Mouse (Mus musculus): ENCODE data around the gene C87436. TPM values are rescaled to one million over a fixed set of nuclear protein-coding genes. Genes with fewer than 3 reads are reported as not detected.

C87436 gene
- polyA plus RNA-seq, 1 experiment: 16.6 TPM

GRCm38 (mm10) chr6:86476931-86477330 lies 38.8 kb downstream of the C87436 start:
- H3K36me3 ChIP-seq (ENCODE audit: control insufficient read depth, insufficient read depth, low read length): no peaks in the 10 kb centered on the region
- WGBS: 88% methylated on average over 5 of the region's 5 CpGs
- DNase-seq: no peak
- H3K4me1 ChIP-seq (replicated peaks; ENCODE audit: control insufficient read depth, insufficient read depth, low read length): peaks cover 21% of the 10 kb centered on the region
- no peak overlapping the region for H3K4me3 ChIP-seq (ENCODE audit: control insufficient read depth, insufficient read depth, low read length)
- H3K27me3 ChIP-seq (ENCODE audit: control insufficient read depth, insufficient read depth, low read length): no peaks in the 10 kb centered on the region
- no peak overlapping the region for H3K27ac ChIP-seq (ENCODE audit: control insufficient read depth, insufficient read depth, low read length)
- TF ChIP-seq POLR2A (IDR thresholded peaks at IDR 0.05; ENCODE audit: control insufficient read depth, extremely low read depth, insufficient read depth, low read length, poor library complexity): no peak
- no peak for TF ChIP-seq CTCF (IDR thresholded peaks at IDR 0.05; ENCODE audit: borderline replicate concordance, control insufficient read depth, extremely low read depth, insufficient read depth, low read length, poor library complexity)

- 71% methylated on average over 3 of the region's 3 CpGs for WGBS
- H3K36me3 ChIP-seq (ENCODE audit: control insufficient read depth, insufficient read depth, low read length): no peaks in the 10 kb centered on the region
- H3K4me1 ChIP-seq (replicated peaks; ENCODE audit: control insufficient read depth, insufficient read depth, low read length): peaks cover 13% of the 10 kb centered on the region
- no peak for DNase-seq
- no peaks in the 10 kb centered on the region for H3K27me3 ChIP-seq (ENCODE audit: control insufficient read depth, insufficient read depth, low read length)
- no peak for TF ChIP-seq CTCF (IDR thresholded peaks at IDR 0.05; ENCODE audit: borderline replicate concordance, control insufficient read depth, extremely low read depth, insufficient read depth, low read length, poor library complexity)
- TF ChIP-seq POLR2A (IDR thresholded peaks at IDR 0.05; ENCODE audit: control insufficient read depth, extremely low read depth, insufficient read depth, low read length, poor library complexity): no peak
- no peak overlapping the region for H3K27ac ChIP-seq (ENCODE audit: control insufficient read depth, insufficient read depth, low read length)
- no peak overlapping the region for H3K4me3 ChIP-seq (ENCODE audit: control insufficient read depth, insufficient read depth, low read length)
Observed at GRCm38 (mm10) chr6:86479311-86479710, 41.1 kb downstream of the C87436 start.

DNA sequence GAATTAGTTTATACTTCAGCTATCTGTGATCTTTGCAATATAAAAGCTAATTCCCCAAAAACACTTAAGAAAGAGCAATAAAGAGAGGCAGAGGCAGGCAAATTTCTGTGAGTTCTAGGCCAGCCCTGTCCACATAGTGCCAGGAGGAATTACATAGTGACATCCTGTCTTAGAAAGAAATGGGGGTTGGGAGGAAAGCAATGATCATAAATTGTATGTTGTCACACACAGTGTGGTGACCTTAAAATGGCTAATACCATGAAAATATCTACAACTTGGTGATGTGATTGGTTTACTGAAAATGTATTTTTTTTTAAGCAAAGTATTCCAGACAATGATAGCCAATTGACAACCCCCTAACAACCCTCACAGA lies 41.6 kb downstream of the C87436 start:
- no peak for DNase-seq
- Histone ChIP-seq H3K4me3 (ENCODE audit: control insufficient read depth, insufficient read depth, low read length) (no peak overlapping the region), H3K27ac (ENCODE audit: control insufficient read depth, insufficient read depth, low read length) (no peak overlapping the region), H3K4me1 (replicated peaks; ENCODE audit: control insufficient read depth, insufficient read depth, low read length) (peaks cover 13% of the 10 kb centered on the region), H3K27me3 (ENCODE audit: control insufficient read depth, insufficient read depth, low read length) (no peaks in the 10 kb centered on the region), H3K36me3 (ENCODE audit: control insufficient read depth, insufficient read depth, low read length) (no peaks in the 10 kb centered on the region)
- TF ChIP-seq POLR2A (IDR thresholded peaks at IDR 0.05; ENCODE audit: control insufficient read depth, extremely low read depth, insufficient read depth, low read length, poor library complexity): no peak
- no peak for TF ChIP-seq CTCF (IDR thresholded peaks at IDR 0.05; ENCODE audit: borderline replicate concordance, control insufficient read depth, extremely low read depth, insufficient read depth, low read length, poor library complexity)

DNA sequence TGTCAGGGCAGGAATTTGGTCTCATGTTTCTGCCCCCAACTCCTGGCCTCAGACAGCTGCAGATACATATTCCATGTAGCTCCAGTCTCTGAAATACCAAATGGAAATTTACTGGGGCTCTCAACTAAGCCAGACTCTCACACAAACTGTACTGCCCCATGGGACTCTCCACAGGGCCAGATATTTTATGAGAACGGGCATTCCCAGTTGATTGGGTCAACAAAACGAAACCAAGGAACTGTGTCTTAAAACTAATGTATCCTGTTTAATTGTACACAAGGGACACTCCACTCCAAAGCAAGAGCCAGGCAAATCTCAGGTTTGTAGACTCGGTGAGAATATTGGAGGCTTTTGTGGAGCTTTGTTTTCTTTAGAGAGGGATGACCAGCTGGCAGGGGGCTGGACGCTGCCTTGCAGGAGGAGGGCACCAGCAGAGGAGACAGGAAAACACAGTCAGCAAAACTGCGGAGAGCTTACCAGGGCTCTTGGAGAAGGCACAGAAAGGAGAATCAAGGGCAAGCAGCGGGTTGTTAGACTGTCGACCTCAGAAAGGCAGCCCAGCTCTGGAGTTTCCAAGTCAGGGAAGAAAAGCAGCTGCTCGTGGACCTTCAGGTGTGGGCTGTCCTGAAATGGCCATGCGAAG lies 42.1 kb downstream of the C87436 start:
- WGBS: 52% methylated on average over 9 of the region's 9 CpGs
- H3K27me3 ChIP-seq (ENCODE audit: control insufficient read depth, insufficient read depth, low read length): no peaks in the 10 kb centered on the region
- DNase-seq: no peak
- peaks cover 13% of the 10 kb centered on the region for H3K4me1 ChIP-seq (replicated peaks; ENCODE audit: control insufficient read depth, insufficient read depth, low read length)
- no peak overlapping the region for H3K4me3 ChIP-seq (ENCODE audit: control insufficient read depth, insufficient read depth, low read length)
- no peaks in the 10 kb centered on the region for H3K36me3 ChIP-seq (ENCODE audit: control insufficient read depth, insufficient read depth, low read length)
- TF ChIP-seq POLR2A (IDR thresholded peaks at IDR 0.05; ENCODE audit: control insufficient read depth, extremely low read depth, insufficient read depth, low read length, poor library complexity) (no peak), CTCF (IDR thresholded peaks at IDR 0.05; ENCODE audit: borderline replicate concordance, control insufficient read depth, extremely low read depth, insufficient read depth, low read length, poor library complexity) (no peak)
- peak overlapping the region; percentile 27; the same call in 1 of the 2 replicates for H3K27ac ChIP-seq (ENCODE audit: control insufficient read depth, insufficient read depth, low read length)

GRCm38 (mm10) chr6:86481871-86482270 lies 43.7 kb downstream of the C87436 start:
- Histone ChIP-seq H3K27me3 (ENCODE audit: control insufficient read depth, insufficient read depth, low read length) (no peaks in the 10 kb centered on the region), H3K4me1 (replicated peaks; ENCODE audit: control insufficient read depth, insufficient read depth, low read length) (peaks cover 9% of the 10 kb centered on the region), H3K4me3 (ENCODE audit: control insufficient read depth, insufficient read depth, low read length) (no peak overlapping the region), H3K27ac (ENCODE audit: control insufficient read depth, insufficient read depth, low read length) (no peak overlapping the region), H3K36me3 (ENCODE audit: control insufficient read depth, insufficient read depth, low read length) (no peaks in the 10 kb centered on the region)
- WGBS: 91% methylated on average over 5 of the region's 5 CpGs
- TF ChIP-seq CTCF (IDR thresholded peaks at IDR 0.05; ENCODE audit: borderline replicate concordance, control insufficient read depth, extremely low read depth, insufficient read depth, low read length, poor library complexity) (no peak), POLR2A (IDR thresholded peaks at IDR 0.05; ENCODE audit: control insufficient read depth, extremely low read depth, insufficient read depth, low read length, poor library complexity) (no peak)
- no peak for DNase-seq

DNA sequence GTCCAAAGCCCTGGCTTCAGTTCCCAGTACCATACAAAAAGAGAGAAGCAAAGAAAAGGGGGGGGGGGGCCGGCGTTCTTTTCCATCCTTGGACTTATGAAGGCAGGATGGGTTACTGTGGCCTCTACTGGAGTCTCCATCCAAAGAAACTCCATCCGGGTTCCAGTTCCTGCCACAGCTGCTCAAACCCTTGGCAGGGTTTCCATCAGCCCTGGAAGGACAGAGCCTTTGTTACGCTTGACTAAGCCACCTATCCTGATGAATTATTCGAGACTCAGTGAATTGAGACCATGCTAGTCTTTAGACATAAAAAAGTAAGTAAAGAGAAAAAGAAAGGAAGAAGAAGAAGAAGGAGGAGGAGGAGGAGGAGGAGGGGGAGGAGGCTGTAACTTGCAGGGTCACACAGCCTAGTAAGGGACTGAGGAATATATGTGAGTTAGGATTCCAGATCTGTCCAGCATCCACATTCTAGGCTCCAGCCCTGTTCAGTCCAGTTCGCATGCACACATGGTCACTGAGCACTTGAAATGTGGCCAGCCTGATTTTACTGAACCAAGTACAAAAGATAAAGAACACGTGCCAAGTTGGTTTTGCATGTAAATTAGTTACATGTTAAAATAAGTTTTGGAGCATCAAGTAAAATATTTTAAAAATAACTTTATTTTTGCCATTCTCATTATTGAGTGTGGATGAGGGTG lies 47.9 kb downstream of the C87436 start:
- WGBS: 91% methylated on average over 7 of the region's 7 CpGs
- no peak overlapping the region for H3K27ac ChIP-seq (ENCODE audit: control insufficient read depth, insufficient read depth, low read length)
- H3K4me1 ChIP-seq (replicated peaks; ENCODE audit: control insufficient read depth, insufficient read depth, low read length): peaks cover 16% of the 10 kb centered on the region
- H3K36me3 ChIP-seq (ENCODE audit: control insufficient read depth, insufficient read depth, low read length): no peaks in the 10 kb centered on the region
- no peak for TF ChIP-seq POLR2A (IDR thresholded peaks at IDR 0.05; ENCODE audit: control insufficient read depth, extremely low read depth, insufficient read depth, low read length, poor library complexity)
- TF ChIP-seq CTCF (IDR thresholded peaks at IDR 0.05; ENCODE audit: borderline replicate concordance, control insufficient read depth, extremely low read depth, insufficient read depth, low read length, poor library complexity): no peak
- no peaks in the 10 kb centered on the region for H3K27me3 ChIP-seq (ENCODE audit: control insufficient read depth, insufficient read depth, low read length)
- H3K4me3 ChIP-seq (ENCODE audit: control insufficient read depth, insufficient read depth, low read length): no peak overlapping the region
- no peak for DNase-seq

All from thymus, adult 2 months (tissue).